Mouse (Mus musculus): ENCODE measurements around the gene Plgrkt.
"Not testable (repeated sequence)": the region's sequence is repeated elsewhere in the genome, so short reads cannot be mapped to it uniquely, and the experiment has no call there.

Plgrkt gene

GRCm38 (mm10) chr19:29366969-29367622 is at the start of gene Plgrkt, which contains the start of gene Cd274:
TSS of gene Plgrkt (minus strand) at chr19:29367390.
TSS of gene Cd274 (plus strand) at chr19:29367455.
- DNase-seq (ENCODE audit: inconsistent age in 2 of 2, low spot score in 1 of 2) = peak; percentile 88 to 95

- no peak for DNase-seq (ENCODE audit: inconsistent age in 2 of 2, low spot score in 1 of 2)
Observed at GRCm38 (mm10) chr19:29416393-29416902, 49.3 kb upstream of the Plgrkt start.

GRCm38 (mm10) chr19:29414917-29415316 is 47.7 kb upstream of the Plgrkt start:
- not testable (repeated sequence) for DNase-seq (ENCODE audit: inconsistent age in 2 of 2, low spot score in 1 of 2)

DNA sequence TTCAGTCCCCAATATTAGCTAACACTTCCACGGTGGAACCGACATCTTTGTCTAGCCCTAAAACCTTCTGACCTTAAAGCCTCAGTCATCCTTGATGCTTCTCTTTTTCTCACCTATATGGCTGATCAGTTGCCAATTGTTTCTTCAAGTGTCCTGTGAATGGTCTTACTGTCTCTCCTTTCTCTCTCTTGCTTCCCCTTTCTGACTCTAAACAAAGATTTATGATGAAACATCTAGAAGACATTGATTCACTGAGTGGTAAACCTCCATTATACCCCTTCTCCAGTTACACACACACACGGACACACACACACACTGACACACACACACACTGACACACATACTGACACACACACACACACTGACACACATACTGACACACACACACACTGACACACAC is 47.3 kb upstream of the Plgrkt start:
- DNase-seq (ENCODE audit: inconsistent age in 2 of 2, low spot score in 1 of 2) = no peak

- DNase-seq (ENCODE audit: inconsistent age in 2 of 2, low spot score in 1 of 2) = no peak
Observed at GRCm38 (mm10) chr19:29412476-29413420, 45.6 kb upstream of the Plgrkt start.

DNA sequence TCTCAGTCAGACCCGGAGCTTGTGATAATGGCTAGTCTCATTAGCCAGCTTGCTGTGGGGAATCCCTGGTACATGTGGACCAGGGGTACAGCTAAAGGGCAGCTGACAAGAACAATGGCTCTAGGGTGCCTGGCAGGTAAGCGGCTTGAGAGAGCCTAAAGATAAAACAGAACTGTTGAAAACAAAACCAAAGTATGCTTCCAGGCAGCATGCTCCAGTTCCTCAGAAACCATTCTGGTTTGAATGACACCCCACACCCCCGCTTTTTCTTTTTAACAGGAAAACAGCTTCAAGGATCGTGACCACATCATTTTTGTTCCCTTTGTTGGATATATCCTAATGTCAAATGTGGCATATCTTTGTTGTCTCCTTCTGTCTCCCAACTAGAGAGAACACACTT is 43.4 kb upstream of the Plgrkt start, which contains the start of gene Pdcd1lg2:
Pdcd1lg2 (plus strand) TSS at position 301 of the 400 bp plus-strand sequence.
- DNase-seq (ENCODE audit: inconsistent age in 2 of 2, low spot score in 1 of 2) = no peak

- no peak for DNase-seq (ENCODE audit: inconsistent age in 2 of 2, low spot score in 1 of 2)
Observed at GRCm38 (mm10) chr19:29406042-29407017, 39.1 kb upstream of the Plgrkt start.

DNA sequence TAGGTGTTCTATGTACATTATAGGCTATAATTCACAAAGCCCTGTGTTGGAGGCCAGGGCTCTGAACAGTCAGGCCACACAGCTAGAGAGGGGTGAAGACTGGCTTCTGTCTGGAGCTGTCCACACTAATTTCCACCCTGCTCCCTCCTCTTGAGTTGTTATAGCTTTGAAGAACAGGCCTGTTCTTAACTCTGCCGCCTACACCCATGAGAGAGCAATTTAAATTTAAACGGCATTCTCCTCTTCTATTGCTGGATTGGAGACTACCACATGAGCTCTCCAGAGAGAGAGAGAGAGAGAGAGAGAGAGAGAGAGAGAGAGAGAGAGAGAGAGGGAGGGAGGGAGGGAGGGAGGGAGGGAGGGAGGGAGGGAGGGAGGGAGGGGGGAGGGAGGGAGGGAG is 38.2 kb upstream of the Plgrkt start:
- no peak for DNase-seq (ENCODE audit: inconsistent age in 2 of 2, low spot score in 1 of 2)

DNA sequence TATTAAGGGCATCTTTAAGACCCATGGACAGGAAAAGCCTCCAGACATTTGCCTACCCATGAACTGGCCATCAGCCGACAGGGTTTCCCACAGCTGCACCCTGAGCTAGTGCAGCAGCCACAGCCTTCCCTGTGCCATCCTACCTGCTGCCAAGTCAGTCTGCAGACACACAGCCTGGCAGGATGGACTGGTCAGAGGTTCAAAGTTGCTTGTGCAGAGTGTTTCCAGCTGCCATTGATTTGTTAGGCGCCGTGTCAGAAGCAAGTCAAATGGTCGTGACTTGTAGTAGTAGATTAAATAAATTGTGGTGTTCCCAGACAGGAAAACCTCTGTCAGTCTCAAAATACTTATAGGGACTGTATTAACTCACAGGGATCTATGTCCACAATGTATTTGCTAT is 36.1 kb upstream of the Plgrkt start:
- no peak for DNase-seq (ENCODE audit: inconsistent age in 2 of 2, low spot score in 1 of 2)

DNA sequence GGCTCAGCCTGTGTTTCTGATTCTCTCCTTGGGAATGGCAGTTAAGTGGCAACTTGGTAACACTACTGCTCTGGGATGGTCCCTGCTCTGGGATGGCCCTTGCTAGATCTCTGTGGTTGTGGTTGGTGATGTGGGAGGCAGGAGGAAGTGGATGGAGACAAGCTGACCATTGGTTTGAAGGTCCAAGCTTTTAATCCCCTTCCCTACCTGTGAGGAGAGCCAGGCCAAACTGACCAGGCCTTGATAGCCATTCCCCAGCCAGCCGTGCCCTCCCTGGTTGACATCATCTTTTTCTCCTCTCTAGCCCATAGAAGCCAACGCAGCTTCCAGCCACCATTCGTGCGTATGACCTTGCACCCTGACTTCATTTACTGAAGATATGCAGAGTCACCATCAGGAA is 35.4 kb upstream of the Plgrkt start:
- DNase-seq (ENCODE audit: inconsistent age in 2 of 2, low spot score in 1 of 2) = no peak

DNA sequence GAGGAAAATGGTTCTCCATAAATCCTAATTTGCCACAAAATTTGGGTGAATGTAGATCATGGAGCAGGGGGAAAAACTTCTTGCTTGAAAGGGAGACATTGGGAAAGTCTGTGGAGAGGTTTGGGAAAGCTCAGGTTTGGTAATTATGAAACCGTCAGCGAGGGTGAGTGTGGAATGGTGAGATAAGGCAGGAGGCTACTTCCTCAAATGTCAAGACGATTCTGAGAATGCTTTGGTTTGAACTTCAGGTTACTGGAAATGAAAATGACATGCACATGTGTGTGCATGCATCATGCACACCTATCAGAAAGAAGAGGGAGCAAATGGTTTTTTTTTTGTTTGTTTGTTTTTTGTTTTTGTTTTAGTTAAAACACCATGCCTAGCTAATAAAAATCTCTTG is 33.3 kb upstream of the Plgrkt start:
- DNase-seq (ENCODE audit: inconsistent age in 2 of 2, low spot score in 1 of 2) = no peak

- no peak for DNase-seq (ENCODE audit: inconsistent age in 2 of 2, low spot score in 1 of 2)
Observed at GRCm38 (mm10) chr19:29399786-29400185, 32.6 kb upstream of the Plgrkt start.

DNA sequence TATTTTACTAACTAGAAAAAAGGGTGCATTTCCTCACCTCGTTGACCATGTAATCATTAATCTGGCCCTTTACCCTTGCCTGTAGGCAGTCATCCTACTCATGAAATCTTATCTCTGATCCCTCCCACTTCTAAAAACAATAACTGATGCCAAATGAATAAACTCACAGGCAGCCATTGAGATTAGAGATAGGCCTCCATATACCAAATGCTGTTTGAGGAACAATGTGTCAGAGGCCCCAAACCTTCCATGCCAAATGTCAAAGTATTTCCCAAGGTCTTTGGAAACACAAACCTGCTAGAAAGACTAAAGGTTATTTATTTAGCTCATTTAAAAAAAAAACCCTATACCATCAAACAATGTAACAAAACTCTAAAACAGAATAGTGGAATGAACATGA is 29.2 kb upstream of the Plgrkt start:
- DNase-seq (ENCODE audit: inconsistent age in 2 of 2, low spot score in 1 of 2) = no peak

- peak in 1 of 2 experiments; percentile 32 for DNase-seq (ENCODE audit: inconsistent age in 2 of 2, low spot score in 1 of 2)
Observed at GRCm38 (mm10) chr19:29394721-29395120, 27.5 kb upstream of the Plgrkt start.

DNA sequence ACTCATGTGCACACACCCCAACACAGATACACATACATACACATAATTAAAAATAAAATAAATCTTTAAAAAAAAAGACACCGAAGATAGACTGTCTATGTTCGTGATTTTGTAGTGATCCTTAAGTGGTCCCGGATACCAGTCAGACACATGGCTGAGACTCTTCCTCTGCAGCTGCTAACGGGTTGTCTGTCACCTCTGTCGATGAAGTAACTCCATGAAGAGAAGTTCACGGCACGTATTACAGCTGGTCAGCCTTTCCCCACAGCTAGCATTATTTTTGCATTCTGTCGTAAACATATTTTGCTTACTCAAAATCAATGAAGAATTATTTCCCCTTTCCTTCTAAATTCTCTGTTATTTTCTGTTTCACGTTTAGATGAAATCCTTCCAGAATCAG is 26.1 kb upstream of the Plgrkt start:
- no peak for DNase-seq (ENCODE audit: inconsistent age in 2 of 2, low spot score in 1 of 2)

DNA sequence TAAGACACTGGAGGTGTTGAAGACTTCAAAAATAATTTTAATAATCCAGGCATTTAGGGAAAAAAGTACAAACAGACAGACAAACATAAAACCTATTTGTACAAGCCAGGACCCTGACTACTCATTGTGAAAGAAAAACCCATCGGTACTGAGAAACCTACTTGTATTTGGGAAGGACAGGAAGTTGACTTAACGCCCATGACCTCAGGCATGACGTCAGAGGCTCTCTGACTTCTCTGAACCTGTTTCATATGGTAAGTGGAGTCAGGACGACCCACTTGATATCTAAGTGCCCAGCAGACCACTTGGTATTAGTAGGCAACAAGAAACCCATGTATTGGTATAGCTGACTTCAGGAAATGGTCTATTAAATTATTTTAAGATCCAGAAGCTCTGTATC is 24.1 kb upstream of the Plgrkt start:
- no peak for DNase-seq (ENCODE audit: inconsistent age in 2 of 2, low spot score in 1 of 2)

- DNase-seq (ENCODE audit: inconsistent age in 2 of 2, low spot score in 1 of 2) = peak in 1 of 2 experiments; percentile 45
Observed at GRCm38 (mm10) chr19:29390483-29390882, 23.3 kb upstream of the Plgrkt start.

GRCm38 (mm10) chr19:29388818-29389217 is 21.6 kb upstream of the Plgrkt start:
- DNase-seq (ENCODE audit: inconsistent age in 2 of 2, low spot score in 1 of 2) = no peak

DNA sequence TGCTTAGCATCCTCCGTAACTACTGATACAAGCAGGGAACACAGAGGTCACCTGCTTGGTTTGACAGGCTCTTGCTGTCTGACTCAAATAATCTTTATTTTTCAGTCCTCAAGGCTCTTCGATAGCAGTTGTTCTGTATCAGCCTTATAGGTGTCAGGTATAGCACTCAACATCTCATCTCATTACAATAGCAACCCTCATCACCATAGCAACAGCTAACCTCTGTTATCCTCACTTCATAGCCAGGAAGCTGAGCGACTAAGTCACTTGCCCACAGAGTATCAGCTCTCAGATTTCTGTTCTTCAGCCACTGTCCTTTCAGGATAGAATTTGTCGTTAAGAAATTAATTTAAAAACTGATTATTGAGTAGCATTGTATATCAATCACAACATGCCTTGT is 18.6 kb upstream of the Plgrkt start:
- no peak for DNase-seq (ENCODE audit: inconsistent age in 2 of 2, low spot score in 1 of 2)

DNA sequence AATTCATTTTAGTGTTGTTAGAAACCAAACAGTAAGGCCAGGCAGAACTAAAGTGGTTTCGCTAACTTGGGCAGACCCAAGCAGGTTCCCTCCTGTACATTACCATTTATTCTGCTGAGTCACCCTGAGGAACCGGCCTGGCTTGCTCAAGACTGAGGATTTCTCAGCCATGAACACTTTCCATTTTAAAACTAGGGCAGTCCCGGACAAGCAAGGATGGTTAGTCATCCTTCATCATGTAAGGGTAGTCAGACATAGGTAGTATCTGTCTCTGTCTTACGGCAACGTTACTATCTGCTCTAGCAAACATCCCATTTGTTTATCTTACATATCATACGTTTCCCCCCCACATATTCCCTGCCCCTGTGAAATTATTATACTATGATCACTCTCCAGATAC is 17.8 kb upstream of the Plgrkt start:
- peak in 1 of 2 experiments; percentile 49 for DNase-seq (ENCODE audit: inconsistent age in 2 of 2, low spot score in 1 of 2)

GRCm38 (mm10) chr19:29384412-29384811 is 17.2 kb upstream of the Plgrkt start:
- no peak for DNase-seq (ENCODE audit: inconsistent age in 2 of 2, low spot score in 1 of 2)

Measured in adrenal gland, adult (tissue).